Mouse (Mus musculus) small intestine, adult 2 months (tissue): ENCODE results near the gene Fbxo42.

Experiments
- CTCF ChIP-seq: fragments of 200-500 bp; IDR thresholded peaks from 2 replicates; pipeline ENCODE4 v1.5.1; 2012; ENCODE audit warnings: low read depth, mild to moderate bottlenecking, control low read depth, inconsistent platforms, low read length, moderate library complexity, mixed read lengths; ENCODE audit not compliant: insufficient replicate concordance, insufficient read length; ENCODE audit errors: extremely low read depth
- POLR2A ChIP-seq: fragments of 200-500 bp; IDR thresholded peaks from 2 replicates; pipeline ENCODE4 v1.6.1; 2012; ENCODE audit warnings: low read depth, mild to moderate bottlenecking, control low read depth, inconsistent platforms, low read length, moderate library complexity

DNA sequence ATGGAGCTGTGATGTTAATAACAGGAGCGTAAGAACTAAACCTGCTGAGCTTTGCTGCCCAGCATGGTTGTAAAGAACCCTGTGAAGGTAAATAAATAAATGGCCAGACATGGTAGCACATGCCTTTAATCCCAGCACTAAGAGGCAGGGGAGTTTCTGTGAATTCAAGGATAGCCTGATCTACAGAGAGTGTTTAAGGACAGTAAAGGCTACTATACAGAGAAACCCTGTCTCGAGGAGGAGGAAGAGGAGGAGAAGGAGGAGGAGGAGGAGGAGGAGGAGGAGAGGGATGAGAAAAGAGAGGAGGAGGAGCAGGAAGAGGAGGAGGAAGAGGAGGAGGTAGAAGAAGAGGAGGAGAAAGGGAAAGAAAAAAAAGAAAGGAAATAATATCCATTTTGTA lies 65.6 kb downstream of the Fbxo42 start:
- no peak for TF ChIP-seq CTCF
- no peak for TF ChIP-seq POLR2A
